Mouse (Mus musculus): Measurements from ENCODE around the gene Oat. TPM values are rescaled to one million over a fixed set of nuclear protein-coding genes. Genes with fewer than 3 reads are reported as not detected.

The Oat gene
- polyA plus RNA-seq, 1 experiment: 361 TPM

DNA sequence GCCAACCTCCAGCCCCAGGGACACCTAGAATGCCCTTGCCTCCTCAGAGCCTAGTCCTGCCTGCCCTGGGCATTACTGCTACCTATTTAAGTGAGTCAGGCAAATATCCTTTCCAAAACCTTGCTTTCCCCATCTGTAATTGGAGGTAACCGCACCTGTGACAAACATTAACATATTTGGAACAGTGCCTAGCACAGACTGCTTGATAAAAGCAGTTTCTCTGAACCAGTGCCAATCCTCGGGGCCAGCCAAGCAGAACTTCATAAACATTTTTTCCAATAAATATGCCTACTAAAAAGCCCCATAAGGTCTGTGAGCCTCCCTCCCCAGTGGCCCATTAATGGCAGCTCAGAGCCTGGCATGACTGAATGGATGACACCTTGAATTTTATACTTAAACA, 22.1 kb downstream of the Oat start:
- WGBS: 13% methylated on average over 2 of the region's 2 CpGs

DNA sequence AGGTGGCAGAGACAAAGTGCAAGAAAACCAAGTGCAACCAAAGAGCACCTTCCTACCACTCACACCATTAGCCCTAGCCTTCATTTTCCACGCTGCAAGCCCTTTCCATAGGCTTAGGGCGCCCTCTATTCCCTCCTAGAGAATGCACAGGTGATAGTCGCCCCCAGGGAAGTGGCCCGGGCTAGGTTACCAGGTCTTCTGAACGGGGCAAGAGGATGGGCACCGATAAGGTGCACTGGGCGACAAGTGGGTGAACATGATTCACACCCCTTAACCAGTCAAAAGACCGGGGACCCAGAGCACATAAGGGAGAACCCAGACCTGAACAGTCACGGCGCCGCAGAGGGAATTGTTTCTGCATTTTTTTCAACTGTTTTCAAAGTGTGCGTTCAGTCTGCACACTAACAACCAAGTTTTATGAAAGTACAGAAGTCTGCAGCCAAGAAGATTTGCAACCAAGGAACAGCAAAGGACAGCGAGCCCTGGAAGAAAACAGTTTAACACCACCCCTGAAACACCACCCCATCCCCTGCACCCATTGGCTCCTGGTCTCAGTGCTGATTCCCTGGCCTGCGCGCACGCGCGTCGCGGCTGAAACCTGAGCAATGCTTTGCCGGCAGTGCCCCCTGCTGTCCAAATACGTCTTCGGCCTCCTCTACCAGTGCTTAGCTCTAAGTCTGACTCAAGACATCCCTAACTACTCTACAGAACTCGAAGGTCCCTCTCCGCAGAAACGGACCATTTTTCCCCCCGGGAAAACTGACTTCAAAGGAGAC, 24.7 kb downstream of the Oat start:
- DNase-seq (ENCODE audit: low read depth, low spot score): peak; percentile 83
- WGBS: under 1% methylated on average over 27 of the region's 27 CpGs

More for the DNA sequence above, 22.1 kb downstream of the Oat start:
- DNase-seq (ENCODE audit: low read depth, low spot score): no peak

GRCm38 (mm10) chr7:132547126-132547525, 29.1 kb downstream of the Oat start:
- DNase-seq (ENCODE audit: low read depth, low spot score): no peak
- 66% methylated on average over 3 of the region's 3 CpGs for WGBS

DNA sequence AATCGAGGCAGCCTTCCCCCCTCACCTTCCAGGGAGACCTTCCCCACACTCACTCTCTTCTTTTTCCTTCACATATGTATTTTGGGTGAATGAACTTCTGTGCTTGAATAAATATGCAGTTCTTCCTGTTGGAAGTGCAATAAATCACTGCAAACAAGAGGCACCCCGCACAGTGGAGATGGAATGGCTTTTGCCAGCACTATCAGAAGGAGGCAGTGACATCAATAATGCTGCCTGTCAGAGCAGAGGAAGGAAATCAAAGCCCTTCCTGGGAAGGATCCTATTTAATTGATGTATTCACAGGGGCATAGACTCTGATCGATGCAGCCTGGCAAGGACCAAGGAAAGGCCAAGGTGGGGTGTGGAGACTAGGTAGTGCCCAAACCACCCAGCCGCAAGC, 33.8 kb downstream of the Oat start:
- no peak for DNase-seq (ENCODE audit: low read depth, low spot score)
- WGBS: 43% methylated on average over 4 of the region's 4 CpGs

DNA sequence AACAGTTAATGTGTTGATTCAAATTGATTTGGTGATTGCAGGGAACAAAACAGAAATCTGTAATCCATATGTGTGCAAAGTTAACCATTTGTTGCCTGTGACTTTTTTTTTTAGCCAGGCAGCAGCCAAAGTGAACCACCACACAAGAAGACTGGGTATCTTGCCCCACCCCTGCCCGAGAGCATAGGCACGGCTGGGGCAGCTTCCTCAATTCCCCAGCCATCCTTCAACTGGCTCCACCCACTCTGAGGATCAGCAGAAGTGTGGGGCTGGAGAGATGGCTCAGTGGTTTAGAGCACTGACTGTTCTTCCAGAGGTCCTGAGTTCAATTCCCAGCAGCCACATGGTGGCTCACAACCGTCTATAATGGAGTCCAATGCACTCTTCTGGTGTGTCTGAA, 34.6 kb downstream of the Oat start:
- no peak for DNase-seq (ENCODE audit: low read depth, low spot score)
- WGBS: 42% methylated on average over 3 of the region's 3 CpGs

GRCm38 (mm10) chr7:132540597-132540996, 35.6 kb downstream of the Oat start:
- WGBS: 91% methylated on average over 4 of the region's 4 CpGs

GRCm38 (mm10) chr7:132529206-132529605, 47.0 kb downstream of the Oat start:
- WGBS: 60% methylated on average over 3 of the region's 3 CpGs
- no peak for DNase-seq (ENCODE audit: low read depth, low spot score)

More at GRCm38 (mm10) chr7:132540597-132540996, 35.6 kb downstream of the Oat start:
- DNase-seq (ENCODE audit: low read depth, low spot score): no peak

GRCm38 (mm10) chr7:132513419-132513982, 62.7 kb downstream of the Oat start:
- DNase-seq (ENCODE audit: low read depth, low spot score): no peak
- WGBS: 39% methylated on average over 7 of the region's 7 CpGs

- WGBS: 48% methylated on average over 2 of the region's 2 CpGs
- no peak for DNase-seq (ENCODE audit: low read depth, low spot score)
Observed at GRCm38 (mm10) chr7:132509110-132509509, 67.1 kb downstream of the Oat start.

Other genes with a start within 250 kb of the Oat start
- gene Nkx1-2, start 23.2 kb upstream of the Oat start, polyA plus RNA-seq (2012; rRNA removed): 0.29 TPM in 1 of 2 replicates, not detected in the other
- gene Lhpp, start 34.2 kb upstream of the Oat start, polyA plus RNA-seq (2012; rRNA removed): 39.7 and 42.5 TPM in 2 replicates
- gene Fam53b, start 237.5 kb upstream of the Oat start, polyA plus RNA-seq (2012; rRNA removed): 20.6 and 32.7 TPM in 2 replicates

Data from large intestine, adult 2 months (tissue).